Mouse (Mus musculus) erythroid progenitor cell, adult 5-6 weeks (primary cell): ENCODE data around the gene Tmem140. TPM values are rescaled to one million over a fixed set of nuclear protein-coding genes. Genes with fewer than 3 reads are reported as not detected.

Source experiments
- ATAC-seq: replicated peaks from 2 replicates; pipeline ENCODE4 v1.8.0; 2016; ENCODE audit warnings: moderate number of reproducible peaks, mild to moderate bottlenecking, moderate TSS enrichment, inconsistent platforms; ENCODE audit not compliant: poor library complexity, low FRiP score, severe bottlenecking
- total RNA-seq, 2 experiments: library from RNA; stranded (forward) in 1 of 2; stranded (reverse) in 1 of 2; fragments of 150-400 nt in 1 of 2; fragments of 186-747, 209-891 nt in 1 of 2; gene quantifications; 2 replicates each; pipeline versions ENCODE4 v1.2.3 to v1.2.4; 2015 to 2017; ENCODE audit warnings: low replicate concordance in 2 of 2

Tmem140 gene
- total RNA-seq, 2 experiments from 2014 or later: 3.6 to 3.8 TPM

GRCm38 (mm10) chr6:34904361-34904760 is 41.4 kb downstream of the Tmem140 start:
- no peak for ATAC-seq

- ATAC-seq: no peak
Measured at GRCm38 (mm10) chr6:34906125-34906524, 43.2 kb downstream of the Tmem140 start.

GRCm38 (mm10) chr6:34906661-34907060 is 43.7 kb downstream of the Tmem140 start:
- no peak for ATAC-seq

- peak; percentile 81 for ATAC-seq
Measured at GRCm38 (mm10) chr6:34907121-34907614, 44.2 kb downstream of the Tmem140 start.

GRCm38 (mm10) chr6:34907696-34908260 is 44.8 kb downstream of the Tmem140 start:
- ATAC-seq: 0 out of 2 replicates have a peak, but pooled peaks have one; percentile 3

- ATAC-seq: no peak
Measured at GRCm38 (mm10) chr6:34909631-34910345, 46.8 kb downstream of the Tmem140 start.

- ATAC-seq: peak; percentile 70
Measured at GRCm38 (mm10) chr6:34910371-34911219, 47.6 kb downstream of the Tmem140 start, which contains the start of gene Wdr91. TSS of gene Wdr91 (minus strand) at chr6:34910876.

- no peak for ATAC-seq
Measured at GRCm38 (mm10) chr6:34913341-34914040, 50.5 kb downstream of the Tmem140 start.

GRCm38 (mm10) chr6:34914462-34914861 is 51.5 kb downstream of the Tmem140 start:
- no peak for ATAC-seq

- ATAC-seq: no peak
Measured at GRCm38 (mm10) chr6:34919146-34919545, 56.2 kb downstream of the Tmem140 start.

- no peak for ATAC-seq
Measured at GRCm38 (mm10) chr6:34919956-34920355, 57.0 kb downstream of the Tmem140 start, which contains the start of gene Stra8. TSS of gene Stra8 (plus strand) at chr6:34920163.

GRCm38 (mm10) chr6:34920631-34921030 is 57.7 kb downstream of the Tmem140 start:
- ATAC-seq: no peak

- peak; percentile 78 for ATAC-seq
Measured at GRCm38 (mm10) chr6:34921941-34922340, 59.0 kb downstream of the Tmem140 start.

Other genes with a start within 250 kb of the Tmem140 start
- gene Agbl3, start 82.7 kb upstream of the Tmem140 start, total RNA-seq (2015; ENCODE audit: low replicate concordance): 4.2 and 15.1 TPM in 2 replicates
- gene Agbl3, start 82.7 kb upstream of the Tmem140 start, total RNA-seq (2017; ENCODE audit: low replicate concordance): 8.6 TPM in 1 of 2 replicates, not detected in the other
- 6.7 and 10.5 TPM in 2 replicates for gene Cyren, start 14.9 kb downstream of the Tmem140 start, total RNA-seq (2015; ENCODE audit: low replicate concordance)
- 6.7 and 9.4 TPM in 2 replicates for gene Cyren, start 14.9 kb downstream of the Tmem140 start, total RNA-seq (2017; ENCODE audit: low replicate concordance)
- gene Wdr91, start 47.7 kb downstream of the Tmem140 start, total RNA-seq (2015; ENCODE audit: low replicate concordance): 35.6 and 63.1 TPM in 2 replicates
- gene Wdr91, start 47.7 kb downstream of the Tmem140 start, total RNA-seq (2017; ENCODE audit: low replicate concordance): 74.3 and 74.4 TPM in 2 replicates
- not detected in 2 replicates for gene Stra8, start 57.0 kb downstream of the Tmem140 start, total RNA-seq (2015; ENCODE audit: low replicate concordance)
- gene Stra8, start 57.0 kb downstream of the Tmem140 start, total RNA-seq (2017; ENCODE audit: low replicate concordance): not detected in 2 replicates
- not detected in 2 replicates for gene Slc23a4, start 125.3 kb downstream of the Tmem140 start, total RNA-seq (2015; ENCODE audit: low replicate concordance)
- gene Slc23a4, start 125.3 kb downstream of the Tmem140 start, total RNA-seq (2017; ENCODE audit: low replicate concordance): not detected in 2 replicates